Mouse (Mus musculus) neural tube, embryonic 14.5 days (tissue): ENCODE measurements around the gene Itgb3. TPM values are rescaled to one million over a fixed set of nuclear protein-coding genes. Genes with fewer than 3 reads are reported as not detected.

ENCODE experiments used
- ATAC-seq: fragments of 200-750 bp; cut with Nextera tagmentation; 2 replicates; pipeline ENCODE4 v1.8.0; 2017; ENCODE audit warnings: low read depth, mild to moderate bottlenecking, moderate TSS enrichment, moderate library complexity
- H3K27ac ChIP-seq: fragments of 300-500 bp; sonication (generic); 2 replicates; pipeline ENCODE4 v1.5.1; 2014; ENCODE audit warnings: low read depth, mild to moderate bottlenecking, control low read depth, low read length, moderate library complexity, mixed read lengths
- H3K27me3 ChIP-seq: fragments of 300-500 bp; sonication (generic); 2 replicates; pipeline ENCODE4 v1.6.1; 2014; ENCODE audit warnings: low read length; ENCODE audit not compliant: control insufficient read depth, insufficient read depth
- H3K36me3 ChIP-seq: fragments of 300-500 bp; sonication (generic); 2 replicates; pipeline ENCODE4 v1.6.1; 2014; ENCODE audit warnings: low read length, mixed read lengths; ENCODE audit not compliant: control insufficient read depth, insufficient read depth
- H3K4me1 ChIP-seq: fragments of 300-500 bp; sonication (generic); 2 replicates; pipeline ENCODE4 v1.6.1; 2014; ENCODE audit warnings: low read length; ENCODE audit not compliant: control insufficient read depth, insufficient read depth
- H3K4me2 ChIP-seq: fragments of 300-500 bp; sonication (generic); 2 replicates; pipeline ENCODE4 v1.6.1; 2014; ENCODE audit warnings: mild to moderate bottlenecking, low read depth, low read length, control low read depth
- H3K4me3 ChIP-seq: fragments of 300-500 bp; sonication (generic); 2 replicates; pipeline ENCODE4 v1.5.1; 2014; ENCODE audit warnings: low read depth, low read length, control low read depth, mixed read lengths
- H3K9ac ChIP-seq: fragments of 300-500 bp; sonication (generic); replicated peaks from 2 replicates; pipeline ENCODE4 v1.6.1; 2014; ENCODE audit warnings: low read depth, mild to moderate bottlenecking, control low read depth, low read length, mixed read lengths
- H3K9me3 ChIP-seq: fragments of 300-500 bp; sonication (generic); 2 replicates; pipeline ENCODE4 v1.6.1; 2016; ENCODE audit warnings: low read length; ENCODE audit not compliant: control insufficient read depth
- WGBS: fragments of 180-500 bp; shearing (Covaris S2); extraction: QIAGEN DNeasy Blood & Tissue Kit; methylation state at CpG from one replicate; pipeline ENCODE4 v1.1.7; 2014; 5-methylcytosine and 5-hydroxymethylcytosine counted together
- polyA plus RNA-seq: library from polyadenylated mRNA; unstranded; fragments of >200 nt; fragmentation: Nextera tagmentation; extraction: Ambion mirVana; gene quantifications from 2 replicates; pipeline ENCODE4 v1.2.1, GENCODE M21; 2014

Itgb3 gene
- polyA plus RNA-seq, 1 experiment from 2014 or later = 0.40 TPM

DNA sequence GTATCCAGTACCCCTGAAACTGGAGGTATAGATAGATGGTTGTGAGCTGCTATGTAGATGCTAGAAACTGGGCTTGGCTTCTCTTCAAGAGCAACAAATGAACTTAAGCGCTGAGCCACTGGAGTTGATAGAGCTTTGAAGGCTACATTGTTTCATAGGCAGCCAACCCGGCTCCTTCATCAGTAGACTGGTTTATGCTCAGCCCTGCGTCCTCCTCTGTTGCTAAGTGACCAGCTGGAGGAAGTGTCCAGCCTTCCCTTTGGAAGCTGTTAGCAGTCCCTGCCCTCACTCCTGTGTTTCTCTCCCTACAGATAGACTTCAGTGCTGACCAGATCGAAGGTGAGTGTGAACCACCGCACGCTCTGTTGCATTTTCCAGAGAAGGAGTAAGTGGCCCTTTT is 27.7 kb upstream of the Itgb3 start:
- Histone ChIP-seq H3K4me2 (no peak overlapping the region), H3K9ac (no peak overlapping the region), H3K27me3 (no peaks in the 10 kb centered on the region), H3K9me3 (no peaks in the 10 kb centered on the region), H3K36me3 (no peaks in the 10 kb centered on the region), H3K4me3 (no peak overlapping the region), H3K27ac (no peak overlapping the region), H3K4me1 (no peaks in the 10 kb centered on the region)
- WGBS = 67% methylated on average over 6 of the region's 6 CpGs
- no peak for ATAC-seq

DNA sequence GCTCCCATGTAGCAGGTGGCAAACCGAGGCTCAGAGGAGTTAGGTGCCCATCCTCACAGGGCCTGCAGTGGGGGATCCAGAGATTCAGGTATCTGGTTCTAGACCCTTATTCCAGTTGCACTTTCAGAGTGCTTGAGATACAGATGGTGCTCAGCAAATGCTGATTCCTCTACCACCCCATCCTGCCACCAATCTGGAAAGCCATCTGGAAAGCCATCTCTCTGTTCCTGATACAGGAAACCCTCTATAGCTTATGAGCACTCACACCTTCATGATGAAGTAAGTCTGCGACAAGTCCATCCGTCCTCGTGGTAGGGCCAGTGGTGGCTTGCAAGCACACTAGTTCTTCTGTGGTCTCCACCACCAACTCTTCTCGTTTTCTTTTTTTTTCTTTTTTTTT is 27.2 kb upstream of the Itgb3 start:
- H3K27me3 ChIP-seq = no peaks in the 10 kb centered on the region
- no peaks in the 10 kb centered on the region for H3K36me3 ChIP-seq
- no peak overlapping the region for H3K9ac ChIP-seq
- no peaks in the 10 kb centered on the region for H3K9me3 ChIP-seq
- no peak overlapping the region for H3K27ac ChIP-seq
- no peaks in the 10 kb centered on the region for H3K4me1 ChIP-seq
- no peak for ATAC-seq
- H3K4me2 ChIP-seq = no peak overlapping the region
- 92% methylated on average over 5 of the region's 5 CpGs for WGBS
- no peak overlapping the region for H3K4me3 ChIP-seq

DNA sequence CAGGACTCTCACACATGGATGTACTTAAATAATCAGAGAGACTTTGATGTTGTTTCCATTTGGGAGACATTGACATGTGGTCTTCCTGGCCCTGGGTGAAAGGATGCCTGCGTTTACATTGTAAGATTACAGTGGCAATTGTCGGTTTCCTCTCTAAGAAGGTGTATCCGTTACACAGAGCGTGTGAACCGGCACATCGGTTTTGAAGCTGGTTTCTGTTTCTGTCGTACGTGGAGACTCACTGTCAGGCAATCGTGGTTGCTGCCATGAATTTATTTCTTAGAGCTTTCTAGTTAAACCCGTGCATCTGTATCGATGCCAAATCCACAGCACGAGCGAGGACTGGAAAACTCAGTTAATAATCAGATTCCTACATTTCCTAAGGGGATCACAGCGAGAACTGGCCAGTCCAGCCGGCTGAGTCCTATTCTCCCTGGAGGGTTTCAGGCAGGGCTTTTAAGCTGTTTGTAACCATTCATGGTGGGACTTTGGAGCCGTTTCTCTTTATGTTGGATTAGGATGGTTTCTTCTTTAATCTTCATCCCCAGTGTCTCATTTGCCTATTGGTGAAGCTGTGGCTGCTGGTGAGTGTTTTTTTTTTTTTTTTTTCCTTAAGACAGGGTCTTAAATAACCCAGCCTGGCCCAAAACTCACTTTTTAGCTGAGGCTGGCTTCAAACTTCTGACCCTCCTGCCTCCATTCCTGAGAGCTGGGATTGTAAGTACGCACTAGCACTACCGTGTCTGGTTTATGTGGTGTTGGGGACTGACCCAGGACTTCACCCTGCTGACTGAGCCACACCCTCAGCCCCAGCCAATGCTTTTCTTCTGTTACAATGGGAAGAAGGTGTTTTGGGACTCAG is 26.1 kb upstream of the Itgb3 start:
- no peaks in the 10 kb centered on the region for H3K36me3 ChIP-seq
- H3K27me3 ChIP-seq = no peaks in the 10 kb centered on the region
- H3K4me1 ChIP-seq = no peaks in the 10 kb centered on the region
- WGBS = 69% methylated on average over 18 of the region's 18 CpGs
- H3K9me3 ChIP-seq = no peaks in the 10 kb centered on the region
- H3K27ac ChIP-seq = no peak overlapping the region
- ATAC-seq = no peak
- no peak overlapping the region for H3K9ac ChIP-seq
- no peak overlapping the region for H3K4me3 ChIP-seq
- H3K4me2 ChIP-seq = no peak overlapping the region

DNA sequence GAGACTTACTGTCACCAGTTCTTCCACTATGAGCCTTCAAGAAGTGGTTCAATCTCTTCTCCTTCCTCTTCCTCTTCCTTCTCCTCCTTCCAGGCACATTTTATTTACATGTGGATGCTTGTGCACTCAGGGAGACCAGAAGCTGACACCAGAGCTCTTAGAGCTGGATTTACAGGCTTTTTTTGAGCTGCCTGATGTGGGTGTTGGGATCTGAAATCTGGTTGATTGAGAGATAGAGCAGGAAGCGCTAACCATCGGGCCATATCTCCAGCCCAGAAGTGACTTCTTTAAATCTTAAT is 25.5 kb upstream of the Itgb3 start:
- no peak for ATAC-seq
- no peak overlapping the region for H3K4me2 ChIP-seq
- H3K36me3 ChIP-seq = no peaks in the 10 kb centered on the region
- no peaks in the 10 kb centered on the region for H3K9me3 ChIP-seq
- H3K27me3 ChIP-seq = no peaks in the 10 kb centered on the region
- WGBS = 84% methylated on average over 2 of the region's 2 CpGs
- H3K4me3 ChIP-seq = no peak overlapping the region
- no peak overlapping the region for H3K27ac ChIP-seq
- no peaks in the 10 kb centered on the region for H3K4me1 ChIP-seq
- no peak overlapping the region for H3K9ac ChIP-seq

DNA sequence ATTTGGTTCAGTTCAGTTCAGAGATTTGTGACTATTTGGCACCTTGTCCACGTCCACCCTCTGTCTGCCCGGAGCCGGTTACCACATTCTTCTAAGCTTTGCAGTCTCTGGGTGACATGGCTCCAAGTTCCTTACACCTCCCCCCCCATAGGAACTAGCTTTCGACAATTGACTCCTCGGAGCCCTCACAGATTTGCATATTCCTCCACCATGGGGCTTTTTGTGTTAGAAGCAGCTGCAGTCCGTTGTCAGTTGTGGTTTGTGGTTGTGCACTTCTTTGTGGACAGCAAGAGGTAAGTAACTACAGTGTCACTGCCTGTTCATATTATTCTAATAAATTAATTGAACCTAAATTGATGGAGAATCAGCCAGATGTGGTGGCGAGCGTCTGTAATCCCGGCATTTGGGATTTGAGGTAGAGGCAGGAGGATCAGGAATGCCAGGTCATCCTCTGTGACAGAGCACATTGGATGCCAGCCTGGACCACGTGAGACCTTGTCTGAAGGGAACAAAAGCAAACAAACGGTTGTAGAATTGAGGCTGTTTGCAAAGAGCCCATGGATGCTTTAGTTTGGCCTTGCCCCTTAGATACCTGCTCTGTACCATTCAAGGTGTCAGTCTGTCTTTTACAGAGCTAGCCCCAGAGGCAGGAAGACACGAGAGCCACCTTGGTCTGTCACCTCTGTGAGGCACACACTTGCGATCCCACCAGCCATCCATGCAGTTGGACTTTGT is 25.0 kb upstream of the Itgb3 start:
- no peak overlapping the region for H3K27ac ChIP-seq
- no peak overlapping the region for H3K4me3 ChIP-seq
- H3K27me3 ChIP-seq = no peaks in the 10 kb centered on the region
- no peaks in the 10 kb centered on the region for H3K4me1 ChIP-seq
- H3K9me3 ChIP-seq = no peaks in the 10 kb centered on the region
- no peaks in the 10 kb centered on the region for H3K36me3 ChIP-seq
- 61% methylated on average over 13 of the region's 13 CpGs for WGBS
- H3K9ac ChIP-seq = no peak overlapping the region
- H3K4me2 ChIP-seq = no peak overlapping the region
- ATAC-seq = no peak

DNA sequence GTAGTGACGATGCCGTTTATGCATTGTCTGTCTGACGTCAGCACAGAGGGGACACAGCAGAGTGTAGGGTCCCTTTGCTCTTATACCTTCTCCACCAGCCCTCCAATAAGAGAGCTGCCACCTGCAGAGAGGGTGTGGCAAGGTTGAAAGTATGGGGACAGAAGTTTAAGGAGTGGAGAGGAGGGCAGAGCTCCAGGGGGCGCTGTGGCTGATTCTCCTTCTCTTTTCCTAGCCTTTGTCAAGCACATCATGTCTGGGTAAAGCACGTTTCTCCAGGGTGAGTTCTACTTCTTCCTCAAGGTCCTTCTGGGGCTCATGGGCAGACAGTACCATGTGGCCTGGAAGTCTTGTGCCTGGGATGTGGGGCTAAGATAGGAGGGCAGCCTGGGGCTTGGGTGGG is 22.3 kb upstream of the Itgb3 start:
- Histone ChIP-seq H3K27me3 (no peaks in the 10 kb centered on the region), H3K27ac (no peak overlapping the region), H3K36me3 (no peaks in the 10 kb centered on the region), H3K9ac (no peak overlapping the region), H3K9me3 (no peaks in the 10 kb centered on the region), H3K4me3 (no peak overlapping the region), H3K4me2 (no peak overlapping the region), H3K4me1 (no peaks in the 10 kb centered on the region)
- 79% methylated on average over 5 of the region's 5 CpGs for WGBS
- ATAC-seq = no peak

DNA sequence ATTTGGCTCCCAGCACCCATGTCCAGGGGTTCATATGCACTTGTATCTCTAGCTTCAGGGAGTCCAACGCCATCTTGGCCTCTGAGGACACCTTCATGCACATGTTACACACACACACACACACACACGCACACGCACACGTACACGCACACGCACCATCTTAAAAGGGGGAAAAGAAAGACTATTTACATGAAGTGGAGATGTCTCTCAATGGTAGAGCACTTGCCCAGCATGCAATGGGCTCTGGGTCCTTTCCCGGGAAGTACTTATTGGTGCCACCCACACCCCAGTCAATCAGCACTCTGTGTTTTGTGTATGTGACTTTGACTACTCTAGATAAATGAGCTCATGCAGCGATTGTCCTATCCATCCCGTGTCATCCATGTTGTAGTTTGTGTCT is 19.9 kb upstream of the Itgb3 start:
- Histone ChIP-seq H3K27me3 (no peaks in the 10 kb centered on the region), H3K4me2 (no peak overlapping the region), H3K27ac (no peak overlapping the region), H3K9ac (no peak overlapping the region), H3K4me1 (no peaks in the 10 kb centered on the region), H3K9me3 (no peaks in the 10 kb centered on the region), H3K36me3 (no peaks in the 10 kb centered on the region), H3K4me3 (no peak overlapping the region)
- ATAC-seq = no peak
- WGBS = 96% methylated on average over 9 of the region's 9 CpGs

DNA sequence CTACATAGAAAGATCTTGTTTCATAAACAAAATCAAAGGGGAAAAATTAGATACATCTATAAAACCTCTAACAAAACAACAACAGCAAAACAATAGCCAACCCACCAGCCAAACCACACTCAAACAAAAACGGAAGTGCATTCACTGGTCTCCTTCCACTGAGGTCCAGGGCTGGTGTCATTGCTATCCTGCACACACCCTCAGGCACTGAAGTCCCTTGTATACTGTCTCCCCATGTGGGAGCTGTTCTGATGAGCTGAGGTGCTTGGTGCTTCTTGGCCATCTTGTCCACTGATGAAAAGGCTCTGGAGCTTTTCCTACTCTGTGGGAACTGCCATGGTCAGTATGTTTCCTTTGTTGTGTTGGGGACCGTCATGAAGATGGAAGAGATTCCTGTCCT is 19.3 kb upstream of the Itgb3 start:
- 98% methylated on average over 2 of the region's 2 CpGs for WGBS
- Histone ChIP-seq H3K27me3 (no peaks in the 10 kb centered on the region), H3K27ac (no peak overlapping the region), H3K4me1 (no peaks in the 10 kb centered on the region), H3K4me2 (no peak overlapping the region), H3K4me3 (no peak overlapping the region), H3K9me3 (no peaks in the 10 kb centered on the region), H3K36me3 (no peaks in the 10 kb centered on the region), H3K9ac (no peak overlapping the region)
- ATAC-seq = no peak

DNA sequence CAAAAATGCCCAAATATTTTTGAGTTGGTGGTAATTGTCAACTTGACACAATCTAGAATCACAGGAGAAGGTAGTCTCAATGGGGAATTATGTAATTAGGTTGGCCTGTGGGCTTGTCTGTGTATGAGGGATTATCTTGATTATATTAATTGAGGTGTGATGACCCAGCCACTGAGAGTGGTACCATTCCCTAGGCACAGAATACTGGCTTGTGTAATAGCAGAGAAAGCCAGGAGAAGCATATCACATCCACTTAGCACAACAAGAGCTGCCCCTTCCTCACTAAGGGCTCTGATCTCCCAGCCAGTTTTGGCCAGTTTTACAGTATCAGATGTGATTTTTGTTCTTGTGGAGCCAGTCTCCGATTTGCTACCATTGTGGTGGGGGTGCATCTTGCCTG is 18.2 kb upstream of the Itgb3 start:
- H3K4me1 ChIP-seq = no peaks in the 10 kb centered on the region
- WGBS = 74% methylated on average over 1 of the region's 1 CpGs
- no peaks in the 10 kb centered on the region for H3K36me3 ChIP-seq
- no peak overlapping the region for H3K4me2 ChIP-seq
- no peak overlapping the region for H3K4me3 ChIP-seq
- no peak for ATAC-seq
- H3K27ac ChIP-seq = no peak overlapping the region
- no peaks in the 10 kb centered on the region for H3K9me3 ChIP-seq
- H3K27me3 ChIP-seq = no peaks in the 10 kb centered on the region
- no peak overlapping the region for H3K9ac ChIP-seq
